ENCODE assay signal across 18 mouse cellular contexts in the genomic region with DNA sequence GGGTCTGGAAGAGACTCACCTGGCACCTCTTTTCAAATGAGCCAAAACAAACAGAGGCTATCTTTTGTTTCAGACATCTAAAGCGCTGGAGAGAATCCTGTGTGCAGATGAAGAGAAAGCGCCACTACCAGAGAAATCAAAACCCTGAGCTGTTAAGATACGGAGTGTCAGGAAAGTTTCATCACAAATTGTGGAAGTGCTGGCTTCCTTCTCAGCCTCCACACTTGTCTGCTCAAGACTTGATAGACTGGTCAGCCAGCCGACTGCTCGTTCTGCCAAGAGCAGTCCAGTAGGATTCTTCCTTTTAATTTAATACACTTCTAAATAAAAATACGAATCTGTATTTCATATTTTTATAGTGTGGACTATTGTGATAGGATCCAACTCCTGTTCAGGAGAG. TPM values are rescaled to one million over a fixed set of nuclear protein-coding genes. Genes with fewer than 3 reads are reported as not detected.
DNase-seq lines count a peak whose midpoint lies in the region; ATAC-seq and TF ChIP-seq lines count a peak whose summit lies in the region.
"Had no signal": no experiment of that assay in that cellular context is flagged by ENCODE, and none has a peak within 500 bp of the region (broad histone marks: within the 10 kb centered on the region; RNA-seq: fewer than 3 reads in every experiment).

No protein-coding gene starts in this region.

- no peak overlapping the region for H3K9ac ChIP-seq in kidney, embryonic 16.5 days (replicated peaks; ENCODE audit: low read length)
- no peak overlapping the region for H3K9ac ChIP-seq in lung, postnatal 0 days (replicated peaks; ENCODE audit: low read depth)
- no peak overlapping the region for H3K9ac ChIP-seq in midbrain, postnatal 0 days (replicated peaks; ENCODE audit: low read length, poor library complexity, severe bottlenecking)
- H3K9ac ChIP-seq: embryonic facial prominence, embryonic 13.5 days; hindbrain, embryonic 13.5 days; limb, embryonic 12.5 days; liver, embryonic 13.5 days; midbrain, embryonic 13.5 days; neural tube, embryonic 13.5 days had no signal

- 61% methylated on average over 6 of the region's 6 CpGs for WGBS in kidney, adult 2 months
- WGBS in kidney, embryonic 16.5 days, result 58% methylated on average over 6 of the region's 6 CpGs
- WGBS in lung, postnatal 0 days, result 23% methylated on average over 6 of the region's 6 CpGs
- 76% methylated on average over 6 of the region's 6 CpGs for WGBS in midbrain, postnatal 0 days

- H3K4me2 ChIP-seq in kidney, embryonic 16.5 days (replicated peaks; ENCODE audit: low read depth, low read length), result no peak overlapping the region; the same call in 1 of the 2 replicates
- H3K4me2 ChIP-seq in lung, postnatal 0 days (replicated peaks; ENCODE audit: low read depth, low read length), result peak overlapping the region; percentile 36; the same call in 1 of the 2 replicates
- H3K4me2 ChIP-seq in midbrain, postnatal 0 days (ENCODE audit: low read depth, low read length, poor library complexity, severe bottlenecking), result no peak overlapping the region
- H3K4me2 ChIP-seq: embryonic facial prominence, embryonic 13.5 days; hindbrain, embryonic 13.5 days; limb, embryonic 12.5 days; liver, embryonic 13.5 days; midbrain, embryonic 13.5 days; neural tube, embryonic 13.5 days had no signal

- TF ChIP-seq CTCF in kidney, adult 2 months (conservative IDR thresholded peaks at IDR 0.05; ENCODE audit: insufficient read depth, insufficient read length, low read depth, low read length), result no peak
- no peak for TF ChIP-seq CTCF in lung, postnatal 0 days (IDR thresholded peaks at IDR 0.05)
- TF ChIP-seq CTCF in midbrain, postnatal 0 days (IDR thresholded peaks at IDR 0.05), result no peak

- no peak for ATAC-seq in kidney, embryonic 16.5 days (ENCODE audit: low FRiP score, low TSS enrichment)
- no peak for ATAC-seq in lung, postnatal 0 days
- ATAC-seq in granulocyte monocyte progenitor cell, adult 5-6 weeks (replicated peaks; ENCODE audit: poor library complexity, severe bottlenecking), result peak; percentile 57
- no peak for ATAC-seq in midbrain, postnatal 0 days (ENCODE audit: low FRiP score)
- ATAC-seq: forebrain, embryonic 16.5 days; inflammation-experienced regulatory T-cells, adult 6 months; midbrain, embryonic 13.5 days had no signal

- no peaks in the 10 kb centered on the region for H3K36me3 ChIP-seq in kidney, adult 2 months (ENCODE audit: control insufficient read depth, insufficient read depth, low read length)
- no peaks in the 10 kb centered on the region for H3K36me3 ChIP-seq in kidney, embryonic 16.5 days (ENCODE audit: insufficient read depth, low read length)
- no peaks in the 10 kb centered on the region for H3K36me3 ChIP-seq in lung, postnatal 0 days (ENCODE audit: insufficient read depth, low read length)
- no peaks in the 10 kb centered on the region for H3K36me3 ChIP-seq in midbrain, postnatal 0 days (ENCODE audit: insufficient read depth, low read length)
- H3K36me3 ChIP-seq: embryonic facial prominence, embryonic 13.5 days; hindbrain, embryonic 13.5 days; limb, embryonic 12.5 days; liver, embryonic 13.5 days; midbrain, embryonic 13.5 days; neural tube, embryonic 13.5 days had no signal

- no peaks in the 10 kb centered on the region for H3K4me1 ChIP-seq in kidney, adult 2 months (ENCODE audit: control insufficient read depth, insufficient read depth, low read length)
- H3K4me1 ChIP-seq in kidney, embryonic 16.5 days (ENCODE audit: insufficient read depth, low read length), result peaks cover 16% of the 10 kb centered on the region
- peaks cover 3% of the 10 kb centered on the region; the same call in 1 of the 2 replicates for H3K4me1 ChIP-seq in lung, postnatal 0 days (ENCODE audit: insufficient read depth, low read depth, low read length)
- no peaks in the 10 kb centered on the region for H3K4me1 ChIP-seq in midbrain, postnatal 0 days (ENCODE audit: insufficient read depth, low read length)

- H3K9me3 ChIP-seq in kidney, embryonic 16.5 days (ENCODE audit: low read length), result no peaks in the 10 kb centered on the region
- H3K9me3 ChIP-seq in lung, postnatal 0 days (ENCODE audit: low read length), result no peaks in the 10 kb centered on the region
- H3K9me3 ChIP-seq in midbrain, postnatal 0 days (ENCODE audit: low read length), result no peaks in the 10 kb centered on the region
- H3K9me3 ChIP-seq: embryonic facial prominence, embryonic 13.5 days; hindbrain, embryonic 13.5 days; limb, embryonic 12.5 days; liver, embryonic 13.5 days; midbrain, embryonic 13.5 days; neural tube, embryonic 13.5 days had no signal

- H3K4me3 ChIP-seq in kidney, adult 2 months (ENCODE audit: insufficient read depth, low read depth, low read length), result no peak overlapping the region
- no peak overlapping the region for H3K4me3 ChIP-seq in kidney, embryonic 16.5 days (ENCODE audit: low read length)
- no peak overlapping the region for H3K4me3 ChIP-seq in lung, postnatal 0 days (ENCODE audit: low read depth, low read length)
- no peak overlapping the region for H3K4me3 ChIP-seq in midbrain, postnatal 0 days (ENCODE audit: low read depth, low read length)
- H3K4me3 ChIP-seq: embryonic facial prominence, embryonic 13.5 days; hindbrain, embryonic 13.5 days; limb, embryonic 12.5 days; liver, embryonic 13.5 days; midbrain, embryonic 13.5 days; neural tube, embryonic 13.5 days had no signal

- no peak for TF ChIP-seq POLR2A in kidney, adult 2 months (IDR thresholded peaks at IDR 0.05; ENCODE audit: low read depth, low read length)

- peak overlapping the region; percentile 35; the same call in 1 of the 2 replicates for H3K27ac ChIP-seq in kidney, adult 2 months (ENCODE audit: insufficient read depth, low read depth, low read length)
- no peak overlapping the region; the same call in 1 of the 2 replicates for H3K27ac ChIP-seq in kidney, embryonic 16.5 days (ENCODE audit: low read length)
- no peak overlapping the region for H3K27ac ChIP-seq in lung, postnatal 0 days (ENCODE audit: low read length)
- H3K27ac ChIP-seq in midbrain, postnatal 0 days (ENCODE audit: low read depth, low read length), result no peak overlapping the region
- H3K27ac ChIP-seq: embryonic facial prominence, embryonic 13.5 days; hindbrain, embryonic 13.5 days; limb, embryonic 12.5 days; liver, embryonic 13.5 days; midbrain, embryonic 13.5 days; neural tube, embryonic 13.5 days had no signal

- TF ChIP-seq EP300 in lung, postnatal 0 days (IDR thresholded peaks at IDR 0.05), result no peak

- DNase-seq in kidney, adult 2 months, result no peak
- no peak for DNase-seq in lung, postnatal 0 days (ENCODE audit: low spot score)
- no peak for DNase-seq in lung, postnatal 10 days
- DNase-seq in testis, postnatal 14 days (ENCODE audit: low spot score), result no peak
- DNase-seq in midbrain, postnatal 0 days (ENCODE audit: low spot score), result no peak
- DNase-seq: cerebellum, adult 9-11 months; liver, embryonic 13.5 days; spleen, adult 18-20 months; thymus, adult 2 months had no signal

- H3K27me3 ChIP-seq in kidney, adult 2 months (replicated peaks; ENCODE audit: control insufficient read depth, insufficient read depth, low read length), result no peaks in the 10 kb centered on the region
- H3K27me3 ChIP-seq in kidney, embryonic 16.5 days (ENCODE audit: insufficient read depth, low read length), result no peaks in the 10 kb centered on the region
- no peaks in the 10 kb centered on the region for H3K27me3 ChIP-seq in lung, postnatal 0 days (replicated peaks; ENCODE audit: insufficient read depth, low read length)
- H3K27me3 ChIP-seq in midbrain, postnatal 0 days (ENCODE audit: insufficient read depth, low read length), result no peaks in the 10 kb centered on the region
- H3K27me3 ChIP-seq: embryonic facial prominence, embryonic 13.5 days; hindbrain, embryonic 13.5 days; limb, embryonic 12.5 days; liver, embryonic 13.5 days; midbrain, embryonic 13.5 days; neural tube, embryonic 13.5 days had no signal

RNA-seq across cellular contexts. Expression of a gene that starts 58.1 kb away (rescaled TPM):
- polyA plus RNA-seq in kidney, adult 2 months (2012; rRNA removed), result 21.2 and 21.5 TPM in 2 replicates
- polyA plus RNA-seq in kidney, embryonic 16.5 days (2015; fragmentation: Nextera tagmentation; extraction: Ambion mirVana), result 7.6 and 8.4 TPM in 2 replicates
- polyA plus RNA-seq in lung, postnatal 0 days (2015; fragmentation: Nextera tagmentation; extraction: Ambion mirVana), result 7.0 and 9.4 TPM in 2 replicates
- total RNA-seq in granulocyte monocyte progenitor cell, adult 5-6 weeks (2014; fragmentation: Nextera tagmentation), result 12.4 and 14.0 TPM in 2 replicates
- total RNA-seq in granulocyte monocyte progenitor cell, adult 5-6 weeks (2017), result 14.8 and 28.5 TPM in 2 replicates
- total RNA-seq in midbrain, postnatal 0 days (2014; rRNA removed), result 51.4 and 73.4 TPM in 2 replicates
- polyA plus RNA-seq in midbrain, postnatal 0 days (2015; fragmentation: Nextera tagmentation; extraction: Ambion mirVana), result 8.9 and 9.6 TPM in 2 replicates
